Mouse (Mus musculus) hindbrain, postnatal 0 days (tissue): ENCODE measurements around the gene Bin2. TPM values are rescaled to one million over a fixed set of nuclear protein-coding genes. Genes with fewer than 3 reads are reported as not detected.
"Not testable (repeated sequence)": the region's sequence is repeated elsewhere in the genome, so short reads cannot be mapped to it uniquely, and the experiment has no call there.

Experiments
- ATAC-seq: fragments of 200-750 bp; cut with Nextera tagmentation; 2 replicates; pipeline ENCODE4 v1.8.0; 2017; ENCODE audit warnings: mild to moderate bottlenecking, moderate TSS enrichment, moderate library complexity
- DNase-seq: peaks from one replicate; pipeline ENCODE4 v3.0.0-alpha.2; 2015; ENCODE audit warnings: low spot score
- H3K27ac ChIP-seq: fragments of 300-500 bp; sonication (generic); 2 replicates; pipeline ENCODE4 v1.5.1; 2014; ENCODE audit warnings: mild to moderate bottlenecking
- H3K27me3 ChIP-seq: fragments of 300-500 bp; sonication (generic); 2 replicates; pipeline ENCODE4 v1.6.1; 2014; ENCODE audit warnings: low read length, mixed read lengths; ENCODE audit not compliant: insufficient read depth
- H3K36me3 ChIP-seq: fragments of 300-500 bp; sonication (generic); 2 replicates; pipeline ENCODE4 v1.6.1; 2014; ENCODE audit warnings: low read length, mixed read lengths; ENCODE audit not compliant: insufficient read depth
- H3K4me1 ChIP-seq: fragments of 300-500 bp; sonication (generic); 2 replicates; pipeline ENCODE4 v1.6.1; 2014; ENCODE audit warnings: antibody characterized with exemption, low read length, mixed read lengths; ENCODE audit not compliant: insufficient read depth
- H3K4me2 ChIP-seq: fragments of 300-500 bp; sonication (generic); 2 replicates; pipeline ENCODE4 v1.6.1; 2014; ENCODE audit warnings: low read depth, mild to moderate bottlenecking, low read length, moderate library complexity, mixed read lengths
- H3K4me3 ChIP-seq: fragments of 300-500 bp; sonication (generic); 2 replicates; pipeline ENCODE4 v1.5.1; 2014; ENCODE audit warnings: low read length
- H3K9ac ChIP-seq: fragments of 300-500 bp; sonication (generic); replicated peaks from 2 replicates; pipeline ENCODE4 v1.6.1; 2014; ENCODE audit warnings: mild to moderate bottlenecking, low read length, moderate library complexity, mixed read lengths
- H3K9me3 ChIP-seq: fragments of 300-500 bp; sonication (generic); 2 replicates; pipeline ENCODE4 v1.6.1; 2016; ENCODE audit warnings: low read length, mixed read lengths
- CTCF ChIP-seq: IDR thresholded peaks from 2 replicates; pipeline ENCODE4 v1.5.1; 2016; ENCODE audit warnings: antibody characterized with exemption, control low read depth, low read depth
- WGBS: fragments of 180-500 bp; shearing (Covaris S2); extraction: QIAGEN DNeasy Blood & Tissue Kit; methylation state at CpG from one replicate; pipeline ENCODE4 v1.1.7; 2014; 5-methylcytosine and 5-hydroxymethylcytosine counted together
- polyA plus RNA-seq: library from polyadenylated mRNA; unstranded; fragments of >200 nt; fragmentation: Nextera tagmentation; extraction: Ambion mirVana; gene quantifications from 2 replicates; pipeline ENCODE4 v1.2.1, GENCODE M21; 2015
- total RNA-seq: library from RNA; depleted of rRNA; stranded (reverse); fragments of >200 nt; gene quantifications from 2 replicates; pipeline ENCODE4 v1.2.3, GENCODE M21; 2014

Gene Bin2
- total and polyA plus RNA-seq, 2 experiments from 2014 or later, result 0.63 to 1.4 TPM

DNA sequence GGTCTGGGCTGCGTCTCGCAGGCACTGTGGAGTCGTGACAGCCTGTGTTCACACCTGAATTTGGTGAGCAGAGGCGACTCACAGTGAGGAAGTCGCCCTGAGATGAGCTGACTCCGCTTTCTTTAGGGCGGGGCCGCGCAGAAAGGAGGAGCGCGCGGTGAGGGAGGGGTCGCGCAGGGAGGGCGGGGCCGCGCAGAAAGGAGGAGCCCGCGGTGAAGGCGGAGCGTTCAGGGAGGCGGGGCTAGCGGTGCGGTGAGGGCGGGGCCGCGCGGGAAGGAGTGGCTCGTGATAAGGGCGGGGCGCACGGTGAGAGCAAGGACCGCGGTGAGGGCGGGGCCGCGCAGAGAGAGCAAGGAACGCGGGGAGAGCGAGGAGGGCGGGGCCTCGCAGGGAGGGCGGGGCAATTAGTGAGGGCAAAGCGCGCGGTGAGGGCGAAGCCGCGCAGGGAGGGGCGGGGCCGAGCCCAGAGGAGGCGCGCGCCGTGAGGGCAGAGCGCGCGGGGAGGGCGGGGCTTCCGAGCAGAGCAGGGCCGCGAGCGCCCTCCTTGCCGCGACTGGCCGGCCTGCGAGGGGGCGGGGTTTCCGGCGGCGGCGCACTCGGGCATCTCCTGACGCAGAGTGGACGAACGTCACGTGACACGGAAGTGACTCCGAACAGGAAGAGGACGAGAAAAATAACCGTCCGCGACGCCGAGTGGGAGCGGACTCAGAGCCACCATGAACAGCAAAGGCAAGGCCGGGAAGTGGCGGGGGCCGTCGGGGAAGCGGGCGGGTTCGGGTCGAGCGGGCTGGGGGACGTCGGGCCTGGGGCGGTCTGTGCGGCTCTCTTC lies 54.1 kb downstream of the Bin2 start, which contains the start of gene Dazap2:
Dazap2 (plus strand) TSS at position 354 of the 829 bp plus-strand sequence.
- DNase-seq, result peak; percentile 98
- Histone ChIP-seq H3K9me3 (no peaks in the 10 kb centered on the region), H3K4me1 (peaks cover 7% of the 10 kb centered on the region), H3K9ac (peak within 1 kb of the TSS; percentile 95), H3K36me3 (peaks cover 23% of the 10 kb centered on the region), H3K4me2 (peak within 1 kb of the TSS; percentile 71), H3K27me3 (no peaks in the 10 kb centered on the region), H3K27ac (peak within 1 kb of the TSS; percentile 99), H3K4me3 (peak within 1 kb of the TSS; percentile 88)
- WGBS, result 2% methylated on average over 87 of the region's 99 CpGs
- ATAC-seq, result peak; percentile 92
- no peak for TF ChIP-seq CTCF

- ATAC-seq (peak; percentile 1; the same call in 1 of the 2 replicates), DNase-seq (peak; percentile 49)
- Histone ChIP-seq H3K36me3 (peaks cover 17% of the 10 kb centered on the region; the same call in 1 of the 2 replicates), H3K27ac (peak overlapping the region; percentile 99), H3K4me3 (peak overlapping the region; percentile 88), H3K9me3 (no peaks in the 10 kb centered on the region), H3K27me3 (no peaks in the 10 kb centered on the region), H3K4me2 (peak overlapping the region; percentile 71), H3K9ac (peak overlapping the region; percentile 95), H3K4me1 (peaks cover 7% of the 10 kb centered on the region)
- 9% methylated on average over 43 of the region's 43 CpGs for whole genome bisulfite sequencing
- no peak for TF ChIP-seq CTCF
Observed at GRCm38 (mm10) chr15:100614218-100614995, 54.9 kb downstream of the Bin2 start.

GRCm38 (mm10) chr15:100613584-100613983 lies 55.8 kb downstream of the Bin2 start:
- H3K9me3 ChIP-seq, result no peaks in the 10 kb centered on the region
- H3K4me3 ChIP-seq, result peak overlapping the region; percentile 23; the same call in 1 of the 2 replicates
- peaks cover 7% of the 10 kb centered on the region for H3K4me1 ChIP-seq
- peak; percentile 93 for TF ChIP-seq CTCF
- peak overlapping the region; percentile 71 for H3K4me2 ChIP-seq
- peaks cover 9% of the 10 kb centered on the region; the same call in 1 of the 2 replicates for H3K36me3 ChIP-seq
- no peak for ATAC-seq
- H3K27me3 ChIP-seq, result no peaks in the 10 kb centered on the region
- H3K9ac ChIP-seq, result no peak overlapping the region
- WGBS, result 7% methylated on average over 16 of the region's 16 CpGs
- H3K27ac ChIP-seq, result 0 out of 2 replicates have a peak overlapping the region, but pooled peaks have one; percentile 5
- peak; percentile 88 for DNase-seq

- DNase-seq, result no peak
- H3K4me2 ChIP-seq, result no peak overlapping the region
- H3K27ac ChIP-seq, result no peak overlapping the region
- peak; percentile 47 for TF ChIP-seq CTCF
- 84% methylated on average over 2 of the region's 2 CpGs for WGBS
- no peaks in the 10 kb centered on the region for H3K9me3 ChIP-seq
- no peaks in the 10 kb centered on the region for H3K27me3 ChIP-seq
- no peak overlapping the region for H3K4me3 ChIP-seq
- no peak for ATAC-seq
- H3K36me3 ChIP-seq, result no peaks in the 10 kb centered on the region
- peaks cover 7% of the 10 kb centered on the region for H3K4me1 ChIP-seq
- H3K9ac ChIP-seq, result no peak overlapping the region
Observed at GRCm38 (mm10) chr15:100612432-100612831, 56.9 kb downstream of the Bin2 start.

GRCm38 (mm10) chr15:100611951-100612350 lies 57.4 kb downstream of the Bin2 start:
- H3K4me2 ChIP-seq, result no peak overlapping the region
- H3K36me3 ChIP-seq, result no peaks in the 10 kb centered on the region
- no peak for DNase-seq
- no peak overlapping the region for H3K9ac ChIP-seq
- 83% methylated on average over 7 of the region's 7 CpGs for WGBS
- no peak for TF ChIP-seq CTCF
- ATAC-seq, result no peak
- no peak overlapping the region for H3K4me3 ChIP-seq
- H3K27me3 ChIP-seq, result no peaks in the 10 kb centered on the region
- no peaks in the 10 kb centered on the region for H3K9me3 ChIP-seq
- H3K4me1 ChIP-seq, result peaks cover 7% of the 10 kb centered on the region
- H3K27ac ChIP-seq, result no peak overlapping the region

GRCm38 (mm10) chr15:100606677-100607076 lies 62.7 kb downstream of the Bin2 start:
- not testable (repeated sequence) for H3K4me2 ChIP-seq, H3K36me3 ChIP-seq, ATAC-seq, DNase-seq, H3K27me3 ChIP-seq, H3K4me3 ChIP-seq, H3K9me3 ChIP-seq, H3K27ac ChIP-seq, H3K4me1 ChIP-seq, H3K9ac ChIP-seq
- TF ChIP-seq CTCF, result peak; percentile 20
- 93% methylated on average over 8 of the region's 8 CpGs for WGBS
